Mouse (Mus musculus) B cell, adult (primary cell): Measurements from ENCODE around the gene Unc93a2. TPM values are rescaled to one million over a fixed set of nuclear protein-coding genes. Genes with fewer than 3 reads are reported as not detected.

Source experiments
- total RNA-seq: library from RNA; stranded (reverse); gene quantifications from 4 replicates; pipeline ENCODE4 v1.2.4, GENCODE M21; 2023; ENCODE audit not compliant: inconsistent age

Unc93a2 gene
- 0.33 to 0.45 TPM (median 0.35 TPM) in 3 of 4 replicates, not detected in the other for total RNA-seq

GRCm38 (mm10) chr17:7385364-7385763 lies at the start of gene Unc93a2:
Unc93a2 (minus strand) TSS chr17:7385464.

GRCm38 (mm10) chr17:7371879-7372278 lies 13.4 kb downstream of the Unc93a2 start, which contains the start of gene Gm49630:
Gm49630 (minus strand) TSS chr17:7371979.

GRCm38 (mm10) chr17:7352596-7352995 lies 32.7 kb downstream of the Unc93a2 start, which contains the start of gene Ttll2:
Ttll2 (minus strand) TSS chr17:7352696.

GRCm38 (mm10) chr17:7324346-7324745 lies 60.9 kb downstream of the Unc93a2 start, which contains the start of gene Tcp10a:
Tcp10a (plus strand) TSS chr17:7324646.

Other genes with a start within 250 kb of the Unc93a2 start
- gene Rps6ka2, start 215.3 kb downstream of the Unc93a2 start, total RNA-seq: 2.2 to 3.1 TPM (median 2.6 TPM) in 4 replicates
- gene Tcp10a, start 60.8 kb downstream of the Unc93a2 start, total RNA-seq: not detected in 4 replicates
- gene Ttll2, start 32.8 kb downstream of the Unc93a2 start, total RNA-seq: not detected in 4 replicates
- gene Gm49630, start 13.5 kb downstream of the Unc93a2 start, total RNA-seq: not detected in 4 replicates